Mouse (Mus musculus): Measurements from ENCODE around the gene 2310061I04Rik.
A peak's percentile ranks its signal among the peaks of the same experiment; 100 is the strongest.

2310061I04Rik gene

GRCm38 (mm10) chr17:35916297-35917142 lies 19.3 kb upstream of the 2310061I04Rik start, which contains the start of the genes Mrps18b and Ppp1r10:
Gene Mrps18b (minus strand): TSS chr17:35916389.
Gene Ppp1r10 (plus strand): TSS chr17:35916434.
- peak; percentile 99 for DNase-seq (ENCODE audit: low spot score)

- DNase-seq (ENCODE audit: low spot score): peak; percentile 64
These were observed 18.5 kb upstream of the 2310061I04Rik start for GRCm38 (mm10) chr17:35915538-35916296.

GRCm38 (mm10) chr17:35914975-35915374 lies 17.7 kb upstream of the 2310061I04Rik start:
- no peak for DNase-seq (ENCODE audit: low spot score)

- DNase-seq (ENCODE audit: low spot score): peak; percentile 96
These were observed 12.7 kb upstream of the 2310061I04Rik start, which contains the start of gene Atat1 for GRCm38 (mm10) chr17:35909919-35910369. Gene Atat1 (minus strand): TSS chr17:35910075.

GRCm38 (mm10) chr17:35909186-35909918 lies 12.1 kb upstream of the 2310061I04Rik start:
- no peak for DNase-seq (ENCODE audit: low spot score)

GRCm38 (mm10) chr17:35907609-35908008 lies 10.4 kb upstream of the 2310061I04Rik start:
- DNase-seq (ENCODE audit: low spot score): no peak

GRCm38 (mm10) chr17:35905587-35905986 lies 8.4 kb upstream of the 2310061I04Rik start:
- DNase-seq (ENCODE audit: low spot score): no peak

- DNase-seq (ENCODE audit: low spot score): no peak
These were observed 6.7 kb upstream of the 2310061I04Rik start for GRCm38 (mm10) chr17:35903992-35904355.

- no peak for DNase-seq (ENCODE audit: low spot score)
These were observed 6.2 kb upstream of the 2310061I04Rik start for GRCm38 (mm10) chr17:35903343-35903991.

GRCm38 (mm10) chr17:35900636-35901035 lies 3.4 kb upstream of the 2310061I04Rik start:
- DNase-seq (ENCODE audit: low spot score): no peak

- no peak for DNase-seq (ENCODE audit: low spot score)
These were observed 678 bp upstream of the 2310061I04Rik start for GRCm38 (mm10) chr17:35897644-35898573.

- DNase-seq (ENCODE audit: low spot score): no peak
These were observed 9.5 kb downstream of the 2310061I04Rik start for GRCm38 (mm10) chr17:35887725-35888124.

- DNase-seq (ENCODE audit: low spot score): no peak
These were observed 13.5 kb downstream of the 2310061I04Rik start for GRCm38 (mm10) chr17:35883777-35884176.

GRCm38 (mm10) chr17:35882924-35883323 lies 14.3 kb downstream of the 2310061I04Rik start:
- DNase-seq (ENCODE audit: low spot score): no peak

GRCm38 (mm10) chr17:35879245-35880057 lies 17.8 kb downstream of the 2310061I04Rik start, which contains the start of gene Dhx16:
Gene Dhx16 (plus strand): TSS chr17:35879819.
- DNase-seq (ENCODE audit: low spot score): peak; percentile 95

GRCm38 (mm10) chr17:35874721-35875120 lies 22.5 kb downstream of the 2310061I04Rik start:
- DNase-seq (ENCODE audit: low spot score): no peak

GRCm38 (mm10) chr17:35873774-35874519 lies 23.3 kb downstream of the 2310061I04Rik start:
- DNase-seq (ENCODE audit: low spot score): peak; percentile 77

- no peak for DNase-seq (ENCODE audit: low spot score)
These were observed 26.1 kb downstream of the 2310061I04Rik start for GRCm38 (mm10) chr17:35870884-35871696.
